Mouse (Mus musculus) erythroblast, embryonic 14.5 days (primary cell): ENCODE results near the gene Ccdc8.

Experiments
- GATA1 ChIP-seq: IDR thresholded peaks from 2 replicates; pipeline ENCODE4 v1.6.1; 2012; ENCODE audit warnings: low read length, inconsistent platforms, mixed read lengths
- TAL1 ChIP-seq: IDR thresholded peaks from 3 replicates; pipeline ENCODE4 v1.6.1; 2012; ENCODE audit warnings: low read length, inconsistent platforms, mixed read lengths

- no peak for TF ChIP-seq GATA1
- no peak for TF ChIP-seq TAL1
Observed at GRCm38 (mm10) chr7:16990006-16990744, 2.3 kb upstream of the Ccdc8 start.
